Mouse (Mus musculus) olfactory bulb, adult 2 months (tissue): ENCODE measurements around the gene Stum.

ENCODE experiments used
- CTCF ChIP-seq: fragments of 200-500 bp; IDR thresholded peaks from 2 replicates; pipeline ENCODE4 v1.5.1; 2012; ENCODE audit warnings: low read depth, mild to moderate bottlenecking, low read length, moderate library complexity; ENCODE audit not compliant: insufficient read depth
- POLR2A ChIP-seq: fragments of 200-500 bp; IDR thresholded peaks from 2 replicates; pipeline ENCODE4 v1.6.1; 2012; ENCODE audit warnings: mild to moderate bottlenecking, low read depth, low read length, moderate library complexity; ENCODE audit not compliant: insufficient read depth

DNA sequence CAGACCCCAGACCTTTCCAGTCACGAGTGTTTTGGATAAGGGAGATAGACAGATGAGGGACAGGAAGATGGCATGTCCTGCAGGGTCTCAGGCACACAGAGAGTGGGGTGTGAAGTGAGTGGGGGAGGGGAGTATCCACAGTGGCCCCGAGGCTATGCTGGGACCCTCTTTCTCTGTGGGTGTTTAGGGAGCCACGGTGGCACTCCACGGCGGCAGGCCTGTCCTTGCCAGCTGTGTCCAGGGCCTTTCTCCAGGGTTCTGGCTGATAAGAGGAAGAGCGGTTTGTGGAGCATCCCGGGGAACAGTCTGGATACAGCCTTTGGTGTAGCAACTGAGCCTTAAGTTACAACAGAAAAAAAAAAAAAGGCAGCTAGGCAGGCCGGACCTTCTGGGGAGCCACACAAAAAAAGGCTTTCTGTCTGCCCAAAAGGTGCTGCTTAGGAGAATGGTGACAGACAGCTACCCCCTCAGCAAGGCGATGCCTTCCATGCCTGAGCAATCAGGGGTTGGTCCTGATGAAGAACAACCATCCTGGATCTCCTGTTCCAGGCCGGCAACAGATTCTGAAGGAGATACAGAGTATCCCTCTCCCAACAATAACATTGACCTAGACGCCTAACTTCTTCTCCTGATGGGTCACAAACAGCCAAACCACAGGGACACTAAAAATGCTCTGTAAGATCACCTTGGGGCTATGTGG, 76.8 kb downstream of the Stum start:
- TF ChIP-seq CTCF (no peak), POLR2A (no peak)
